Mouse (Mus musculus): ENCODE measurements around the gene Rgs4.

The Rgs4 gene

GRCm38 (mm10) chr1:169704395-169705087 is 42.9 kb downstream of the Rgs4 start:
- no peaks in the 10 kb centered on the region for H3K27me3 ChIP-seq (ENCODE audit: insufficient read depth, low read length)
- no peaks in the 10 kb centered on the region for H3K4me1 ChIP-seq (replicated peaks; ENCODE audit: low read depth, low read length)
- H3K9me3 ChIP-seq (ENCODE audit: low read length), result peaks cover 6% of the 10 kb centered on the region
- no peaks in the 10 kb centered on the region for H3K36me3 ChIP-seq (ENCODE audit: insufficient read depth, low read length)
- TF ChIP-seq NANOG (IDR thresholded peaks at IDR 0.05; ENCODE audit: borderline replicate concordance, low read length) (no peak), CTCF (conservative IDR thresholded peaks at IDR 0.05; ENCODE audit: low read length) (no peak), POU5F1 (IDR thresholded peaks at IDR 0.05; ENCODE audit: borderline replicate concordance, low read length) (no peak)
- no peak overlapping the region for H3K4me3 ChIP-seq (replicated peaks; ENCODE audit: low read length)

GRCm38 (mm10) chr1:169699184-169699583 is 48.3 kb downstream of the Rgs4 start:
- H3K4me3 ChIP-seq (replicated peaks; ENCODE audit: low read length), result no peak overlapping the region
- TF ChIP-seq CTCF (conservative IDR thresholded peaks at IDR 0.05; ENCODE audit: low read length), result no peak
- no peak for TF ChIP-seq NANOG (IDR thresholded peaks at IDR 0.05; ENCODE audit: borderline replicate concordance, low read length)
- TF ChIP-seq POU5F1 (IDR thresholded peaks at IDR 0.05; ENCODE audit: borderline replicate concordance, low read length), result no peak
- no peaks in the 10 kb centered on the region for H3K27me3 ChIP-seq (ENCODE audit: insufficient read depth, low read length)
- no peaks in the 10 kb centered on the region for H3K4me1 ChIP-seq (replicated peaks; ENCODE audit: low read depth, low read length)
- H3K36me3 ChIP-seq (ENCODE audit: insufficient read depth, low read length), result no peaks in the 10 kb centered on the region
- peaks cover 6% of the 10 kb centered on the region for H3K9me3 ChIP-seq (ENCODE audit: low read length)

GRCm38 (mm10) chr1:169697236-169697635 is 50.2 kb downstream of the Rgs4 start:
- Histone ChIP-seq H3K4me3 (replicated peaks; ENCODE audit: low read length) (no peak overlapping the region), H3K36me3 (ENCODE audit: insufficient read depth, low read length) (no peaks in the 10 kb centered on the region), H3K9me3 (ENCODE audit: low read length) (no peaks in the 10 kb centered on the region), H3K4me1 (replicated peaks; ENCODE audit: low read depth, low read length) (no peaks in the 10 kb centered on the region), H3K27me3 (ENCODE audit: insufficient read depth, low read length) (no peaks in the 10 kb centered on the region)
- TF ChIP-seq CTCF (conservative IDR thresholded peaks at IDR 0.05; ENCODE audit: low read length) (no peak), NANOG (IDR thresholded peaks at IDR 0.05; ENCODE audit: borderline replicate concordance, low read length) (no peak), POU5F1 (IDR thresholded peaks at IDR 0.05; ENCODE audit: borderline replicate concordance, low read length) (no peak)

GRCm38 (mm10) chr1:169695356-169695755 is 52.1 kb downstream of the Rgs4 start:
- Histone ChIP-seq H3K27me3 (ENCODE audit: insufficient read depth, low read length) (no peaks in the 10 kb centered on the region), H3K36me3 (ENCODE audit: insufficient read depth, low read length) (no peaks in the 10 kb centered on the region), H3K9me3 (ENCODE audit: low read length) (no peaks in the 10 kb centered on the region), H3K4me3 (replicated peaks; ENCODE audit: low read length) (no peak overlapping the region), H3K4me1 (replicated peaks; ENCODE audit: low read depth, low read length) (no peaks in the 10 kb centered on the region)
- TF ChIP-seq CTCF (conservative IDR thresholded peaks at IDR 0.05; ENCODE audit: low read length) (no peak), POU5F1 (IDR thresholded peaks at IDR 0.05; ENCODE audit: borderline replicate concordance, low read length) (no peak), NANOG (IDR thresholded peaks at IDR 0.05; ENCODE audit: borderline replicate concordance, low read length) (no peak)

GRCm38 (mm10) chr1:169693537-169693936 is 53.9 kb downstream of the Rgs4 start:
- TF ChIP-seq NANOG (IDR thresholded peaks at IDR 0.05; ENCODE audit: borderline replicate concordance, low read length) (no peak), CTCF (conservative IDR thresholded peaks at IDR 0.05; ENCODE audit: low read length) (no peak), POU5F1 (IDR thresholded peaks at IDR 0.05; ENCODE audit: borderline replicate concordance, low read length) (no peak)
- H3K9me3 ChIP-seq (ENCODE audit: low read length), result no peaks in the 10 kb centered on the region
- no peak overlapping the region for H3K4me3 ChIP-seq (replicated peaks; ENCODE audit: low read length)
- H3K4me1 ChIP-seq (replicated peaks; ENCODE audit: low read depth, low read length), result no peaks in the 10 kb centered on the region
- H3K27me3 ChIP-seq (ENCODE audit: insufficient read depth, low read length), result no peaks in the 10 kb centered on the region
- H3K36me3 ChIP-seq (ENCODE audit: insufficient read depth, low read length), result no peaks in the 10 kb centered on the region

- H3K27me3 ChIP-seq (ENCODE audit: insufficient read depth, low read length), result no peaks in the 10 kb centered on the region
- H3K4me1 ChIP-seq (replicated peaks; ENCODE audit: low read depth, low read length), result no peaks in the 10 kb centered on the region
- TF ChIP-seq POU5F1 (IDR thresholded peaks at IDR 0.05; ENCODE audit: borderline replicate concordance, low read length) (no peak), CTCF (conservative IDR thresholded peaks at IDR 0.05; ENCODE audit: low read length) (no peak)
- H3K9me3 ChIP-seq (ENCODE audit: low read length), result no peaks in the 10 kb centered on the region
- no peak overlapping the region for H3K4me3 ChIP-seq (replicated peaks; ENCODE audit: low read length)
- H3K36me3 ChIP-seq (ENCODE audit: insufficient read depth, low read length), result no peaks in the 10 kb centered on the region
Measured at GRCm38 (mm10) chr1:169693040-169693439, 54.4 kb downstream of the Rgs4 start.
